Mouse (Mus musculus) heart, adult 9 months (tissue): ENCODE data around the gene Ccdc126.

Experiments
- DNase-seq, 2 experiments: peaks; one replicate each; pipeline ENCODE4 v3.0.0; 2022; ENCODE audit warnings: low spot score in 2 of 2

The Ccdc126 gene

DNA sequence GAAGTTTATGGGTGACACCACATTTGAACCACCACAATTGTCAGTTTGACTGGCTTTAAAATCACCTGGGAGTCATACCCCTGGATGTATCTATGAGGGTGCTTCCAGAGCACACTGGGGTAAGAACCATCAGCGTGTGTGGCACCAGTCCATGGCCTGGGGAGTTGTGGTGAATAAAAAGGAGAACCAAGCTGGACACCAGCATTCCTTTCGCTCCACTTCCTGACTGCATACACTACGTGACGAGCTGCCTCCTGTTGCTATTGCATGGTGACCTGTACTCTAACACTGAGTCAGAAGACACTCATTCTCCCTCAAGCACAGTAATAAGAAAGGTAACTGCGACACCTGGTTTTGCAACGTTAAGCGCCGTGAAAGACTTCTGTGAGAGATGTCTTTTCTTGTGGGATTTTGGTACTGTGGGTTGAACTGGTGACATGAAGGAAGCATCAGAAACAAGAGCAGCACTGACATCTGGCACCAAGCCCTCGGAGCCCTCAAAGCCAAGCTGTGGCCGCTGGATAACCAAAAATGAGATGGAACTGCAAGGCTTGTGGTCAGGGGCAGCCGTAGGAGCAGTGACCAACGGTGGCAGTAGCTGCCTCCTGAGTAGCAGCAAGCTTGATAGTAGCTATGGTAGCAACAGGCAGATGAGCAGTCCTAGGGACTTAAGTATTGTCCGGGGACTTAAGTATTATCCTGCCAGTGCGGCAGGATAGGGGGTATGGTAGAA lies 24.8 kb downstream of the Ccdc126 start:
- DNase-seq = no peak

DNA sequence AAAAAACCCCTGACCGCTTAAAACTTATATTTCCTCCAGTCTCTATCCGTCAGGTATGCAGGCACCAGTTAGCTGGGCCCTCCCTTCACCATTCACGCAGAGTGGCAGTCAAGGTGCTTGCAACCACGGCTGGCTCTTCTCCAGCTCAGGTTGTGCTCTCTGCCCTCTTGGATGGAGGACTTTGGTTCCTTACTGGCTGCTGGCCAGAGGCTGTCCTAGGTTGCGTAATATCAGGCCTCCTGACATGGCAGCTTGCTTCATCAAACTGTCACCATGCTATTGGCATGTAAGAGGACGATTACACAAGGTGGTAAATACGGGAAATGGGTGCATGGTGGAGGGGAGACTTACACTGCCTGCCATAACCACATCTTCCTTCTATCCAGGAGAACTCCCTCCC lies 30.8 kb downstream of the Ccdc126 start:
- DNase-seq = no peak

DNA sequence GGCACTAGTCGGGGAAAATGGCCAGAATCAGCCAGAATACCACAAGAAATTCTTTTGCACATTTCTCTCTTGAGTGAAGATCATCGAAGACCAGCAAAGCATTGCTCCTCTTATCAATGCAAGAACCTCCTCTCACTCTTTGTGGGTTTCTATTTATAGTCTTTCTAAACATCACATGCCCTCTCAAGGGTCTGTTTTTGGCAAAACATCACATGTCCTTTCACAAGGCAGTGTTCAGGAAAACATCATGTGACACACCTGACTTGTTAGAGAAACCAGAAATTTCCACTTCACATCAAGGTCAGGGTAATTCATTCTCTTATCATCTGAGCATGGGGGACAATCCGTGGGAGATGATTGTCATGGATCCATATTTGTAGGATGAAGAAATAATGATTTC lies 35.5 kb downstream of the Ccdc126 start:
- no peak for DNase-seq

DNA sequence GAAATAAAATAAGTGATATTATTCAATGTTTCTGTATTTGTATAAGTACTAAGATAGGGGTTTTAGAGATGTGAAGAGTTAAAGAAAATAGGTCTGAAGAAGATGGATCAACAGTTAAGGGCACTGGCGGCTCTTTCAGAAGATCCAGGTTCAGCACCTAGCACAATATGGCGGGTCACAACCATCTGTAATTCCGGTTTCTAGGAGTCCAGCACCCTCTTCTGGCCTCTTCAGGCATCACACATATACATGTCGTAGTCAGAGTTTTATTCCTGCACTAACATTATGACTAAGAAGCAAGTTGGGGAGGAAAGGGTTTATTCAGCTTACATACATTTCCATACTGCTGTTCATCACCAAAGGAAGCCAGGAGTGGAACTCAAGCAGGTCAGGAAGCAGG lies 36.1 kb downstream of the Ccdc126 start:
- DNase-seq = no peak

DNA sequence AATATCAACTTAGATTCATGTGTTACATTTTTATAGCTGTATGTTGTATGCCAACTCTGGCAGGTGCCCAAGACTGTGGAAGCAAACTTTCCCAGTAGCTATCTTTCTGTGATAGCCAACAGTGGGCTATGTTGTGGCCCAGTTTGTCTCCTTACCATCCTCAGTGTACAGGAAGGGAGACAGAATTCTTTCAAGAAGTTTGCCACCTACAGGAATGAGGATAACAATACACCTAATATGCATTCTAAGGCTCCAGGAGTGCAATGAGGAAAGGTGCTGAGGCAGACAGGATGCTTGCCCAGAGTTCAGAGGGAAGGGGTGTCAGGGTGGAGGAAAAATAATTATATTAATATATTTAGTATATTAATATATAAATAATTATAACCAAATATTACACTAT lies 41.3 kb downstream of the Ccdc126 start:
- DNase-seq = no peak

DNA sequence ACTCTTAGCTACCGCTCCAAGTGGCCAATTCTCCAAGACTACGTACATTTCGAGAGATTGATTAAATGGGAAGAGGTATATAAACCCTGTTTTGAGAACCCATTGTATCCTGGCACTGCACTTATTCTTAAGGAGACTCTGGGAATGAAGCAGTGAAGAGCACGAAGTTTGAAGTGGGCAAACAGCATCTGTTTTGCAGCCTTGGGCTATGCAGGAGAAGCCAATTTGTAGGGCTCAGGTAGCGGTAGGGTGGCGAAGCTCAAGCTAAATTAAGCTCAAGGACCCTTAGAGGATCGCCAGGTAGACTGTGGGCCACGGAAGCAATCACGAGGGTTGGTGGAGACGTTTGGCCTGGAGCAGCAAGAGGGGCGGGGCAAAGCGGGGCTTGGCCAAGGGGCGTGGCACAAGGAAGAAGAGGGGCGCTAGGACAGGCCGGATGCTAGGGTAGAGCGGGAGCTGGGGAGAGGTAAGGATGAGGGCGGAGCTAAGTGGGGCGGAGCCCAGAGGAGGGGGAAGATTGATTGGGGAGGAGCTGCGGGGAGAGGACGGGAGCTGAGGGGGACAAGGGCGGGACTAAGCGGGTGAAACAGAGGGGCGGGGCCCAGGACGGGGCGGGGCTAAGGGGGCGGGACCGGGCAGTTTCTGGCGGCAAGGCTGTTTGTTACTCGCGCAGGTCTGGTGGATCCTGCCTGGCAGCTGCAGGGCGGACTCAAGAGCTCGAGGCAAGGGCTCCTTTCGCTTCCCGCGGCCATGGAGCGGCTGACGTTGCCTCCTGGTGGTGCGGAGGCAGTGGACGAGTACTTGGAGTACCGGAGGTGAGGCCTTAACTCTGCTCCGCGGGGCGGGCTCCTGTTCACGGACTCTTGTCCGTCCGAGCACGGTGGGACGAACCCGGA lies 48.3 kb downstream of the Ccdc126 start, which contains the start of gene Fam221a:
Fam221a (plus strand) TSS at position 581 of the 896 bp plus-strand sequence.
- peak; percentile 82 to 83 for DNase-seq

DNA sequence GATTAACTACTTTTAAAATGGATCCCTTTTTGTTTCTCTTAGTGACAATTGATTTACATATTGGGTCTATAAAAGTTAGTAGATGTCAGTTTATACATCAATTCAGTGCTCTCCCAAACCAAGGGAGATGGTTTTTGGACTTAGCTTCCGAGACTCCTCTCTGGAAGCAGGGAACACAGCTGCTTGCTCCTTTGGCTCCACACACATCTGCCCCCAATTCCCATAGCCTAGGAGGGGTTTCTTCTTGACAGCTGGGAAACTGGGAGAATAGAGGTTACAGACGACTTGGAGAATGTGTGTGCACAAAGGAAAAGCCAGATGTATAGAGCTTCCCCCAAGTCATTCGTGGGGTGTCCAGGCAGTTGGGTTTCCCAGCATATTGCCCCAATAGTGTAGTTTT lies 49.1 kb downstream of the Ccdc126 start:
- DNase-seq = no peak

DNA sequence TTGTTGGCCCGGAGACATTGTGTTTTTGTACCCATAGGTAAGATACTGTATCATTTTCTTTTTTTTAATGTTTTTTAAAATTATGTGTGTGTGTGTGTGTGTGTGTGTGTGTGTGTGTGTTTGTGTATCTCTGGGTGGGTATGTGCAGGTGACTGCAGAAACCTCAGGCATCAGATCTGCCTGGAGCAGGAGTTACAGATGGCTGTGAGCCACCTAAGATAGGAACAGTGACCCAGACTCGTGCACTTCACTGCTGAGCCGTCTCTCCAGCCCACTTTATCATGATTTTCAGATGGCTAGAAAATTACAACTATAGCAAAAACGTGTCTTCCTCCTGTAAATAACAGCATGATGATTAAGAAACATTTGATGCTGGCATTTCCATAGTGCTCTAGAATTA lies 53.6 kb downstream of the Ccdc126 start:
- DNase-seq = no peak

DNA sequence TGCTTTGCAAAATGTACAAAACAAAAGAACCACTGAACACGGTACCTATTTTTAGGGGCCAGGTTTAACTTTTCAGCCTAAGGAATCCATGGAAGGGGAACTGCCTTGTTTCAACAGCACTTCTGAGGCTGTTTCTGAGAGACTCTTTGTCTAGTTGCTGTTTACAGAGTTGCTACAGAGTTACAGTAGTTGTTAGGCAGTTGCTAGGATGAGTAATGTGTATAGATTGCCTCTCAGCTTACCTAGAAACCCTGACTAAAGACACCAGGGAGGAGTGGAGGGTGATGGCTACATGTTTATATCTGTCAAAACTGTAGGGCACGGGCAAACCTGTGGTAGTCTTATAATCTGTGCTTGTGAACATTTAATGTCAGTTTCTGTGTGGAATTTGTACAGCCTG lies 54.9 kb downstream of the Ccdc126 start:
- no peak for DNase-seq

DNA sequence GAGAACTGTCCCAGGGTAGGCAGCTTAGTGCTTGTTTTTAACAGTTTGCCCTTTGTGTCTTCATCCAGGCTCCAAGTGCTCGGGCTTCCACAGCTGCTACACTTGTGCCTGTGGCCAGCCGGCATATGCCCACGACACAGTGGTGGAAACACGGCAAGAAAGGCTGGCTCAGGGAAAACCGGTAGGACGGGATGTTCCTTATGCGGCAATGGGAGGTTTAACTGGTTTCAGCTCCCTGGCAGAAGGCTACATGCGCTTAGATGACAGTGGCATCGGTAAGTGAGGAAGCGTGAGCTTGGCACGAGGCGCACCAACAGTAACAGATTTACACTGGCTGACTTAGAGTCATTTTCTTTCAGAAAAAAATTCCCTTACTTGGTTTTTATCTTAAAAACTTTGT lies 59.3 kb downstream of the Ccdc126 start:
- no peak for DNase-seq
